Mouse (Mus musculus) megakaryocyte progenitor cell, adult 5-6 weeks (primary cell): Measurements from ENCODE around the gene Glis3. TPM values are rescaled to one million over a fixed set of nuclear protein-coding genes. Genes with fewer than 3 reads are reported as not detected.
A peak's percentile ranks its signal among the peaks of the same experiment; 100 is the strongest.

Experiments
- ATAC-seq: replicated peaks from 2 replicates; pipeline ENCODE4 v1.8.0; 2016; ENCODE audit warnings: mild to moderate bottlenecking, moderate TSS enrichment, inconsistent platforms; ENCODE audit not compliant: poor library complexity
- total RNA-seq, 2 experiments: library from RNA; stranded (forward) in 1 of 2; stranded (reverse) in 1 of 2; fragments of 157-497, 149-512 nt in 1 of 2; fragments of 200-1000 nt in 1 of 2; gene quantifications; 2 replicates each; pipeline versions ENCODE4 v1.2.3 to v1.2.4; 2015 to 2017

The Glis3 gene
- total RNA-seq, 2 experiments from 2014 or later, result 2.5 to 5.8 TPM

- no peak for ATAC-seq
Observed at GRCm38 (mm10) chr19:28656882-28657281, 23.0 kb downstream of the Glis3 start.

GRCm38 (mm10) chr19:28655166-28655565, 24.7 kb downstream of the Glis3 start:
- ATAC-seq, result no peak

GRCm38 (mm10) chr19:28650836-28651235, 29.0 kb downstream of the Glis3 start:
- ATAC-seq, result no peak

GRCm38 (mm10) chr19:28649489-28649888, 30.4 kb downstream of the Glis3 start:
- no peak for ATAC-seq

GRCm38 (mm10) chr19:28648881-28649280, 31.0 kb downstream of the Glis3 start:
- ATAC-seq, result no peak

GRCm38 (mm10) chr19:28647424-28647823, 32.5 kb downstream of the Glis3 start:
- no peak for ATAC-seq

- ATAC-seq, result no peak
Observed at GRCm38 (mm10) chr19:28646286-28646685, 33.6 kb downstream of the Glis3 start.

- ATAC-seq, result no peak
Observed at GRCm38 (mm10) chr19:28640861-28641381, 39.0 kb downstream of the Glis3 start.

- ATAC-seq, result no peak
Observed at GRCm38 (mm10) chr19:28635991-28636553, 43.8 kb downstream of the Glis3 start.

- no peak for ATAC-seq
Observed at GRCm38 (mm10) chr19:28634986-28635385, 44.9 kb downstream of the Glis3 start.

GRCm38 (mm10) chr19:28628416-28628815, 51.5 kb downstream of the Glis3 start:
- peak; percentile 68 for ATAC-seq

GRCm38 (mm10) chr19:28626189-28626588, 53.7 kb downstream of the Glis3 start:
- no peak for ATAC-seq

GRCm38 (mm10) chr19:28624571-28624970, 55.3 kb downstream of the Glis3 start:
- ATAC-seq, result no peak

- no peak for ATAC-seq
Observed at GRCm38 (mm10) chr19:28623726-28624125, 56.2 kb downstream of the Glis3 start.

GRCm38 (mm10) chr19:28621608-28622505, 58.0 kb downstream of the Glis3 start:
- ATAC-seq, result no peak

- ATAC-seq, result no peak
Observed at GRCm38 (mm10) chr19:28617736-28618135, 62.1 kb downstream of the Glis3 start.

- ATAC-seq, result no peak
Observed at GRCm38 (mm10) chr19:28617191-28617590, 62.7 kb downstream of the Glis3 start.

- ATAC-seq, result no peak
Observed at GRCm38 (mm10) chr19:28616487-28616886, 63.4 kb downstream of the Glis3 start.

- ATAC-seq, result no peak
Observed at GRCm38 (mm10) chr19:28612249-28612648, 67.6 kb downstream of the Glis3 start.

- no peak for ATAC-seq
Observed at GRCm38 (mm10) chr19:28608747-28609146, 71.1 kb downstream of the Glis3 start.

GRCm38 (mm10) chr19:28608277-28608676, 71.6 kb downstream of the Glis3 start:
- ATAC-seq, result no peak

- ATAC-seq, result no peak
Observed at GRCm38 (mm10) chr19:28600866-28601265, 79.0 kb downstream of the Glis3 start.
